ENCODE assay signal across 9 mouse cellular contexts in the genomic region with DNA sequence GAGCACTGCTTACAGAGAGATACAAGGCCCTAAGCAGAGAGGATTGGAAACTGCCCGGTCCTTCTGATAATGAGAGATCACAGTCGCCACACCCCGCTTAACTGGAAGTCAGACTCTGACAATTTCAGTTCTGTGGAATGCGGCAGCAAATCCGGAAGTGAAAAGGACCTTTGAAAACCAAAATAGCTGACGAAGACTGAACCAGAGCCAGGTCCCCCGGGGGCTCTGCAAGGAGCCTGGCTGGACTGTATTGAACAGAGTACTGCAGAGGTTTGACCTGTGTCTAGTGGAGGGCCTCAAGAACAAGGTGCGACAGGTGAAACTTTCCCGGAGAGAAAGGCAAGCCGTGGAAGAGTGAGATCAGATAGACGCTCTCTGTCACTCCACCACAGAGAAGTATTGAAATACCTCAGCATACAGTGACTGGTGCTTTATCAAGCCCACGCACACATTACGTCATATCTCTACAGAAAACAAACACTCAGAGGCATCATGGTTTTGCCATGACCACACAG. TPM values are rescaled to one million over a fixed set of nuclear protein-coding genes. Genes with fewer than 3 reads are reported as not detected.
DNase-seq lines count a peak whose midpoint lies in the region; ATAC-seq and TF ChIP-seq lines count a peak whose summit lies in the region.
"Had no signal": no experiment of that assay in that cellular context is flagged by ENCODE, and none has a peak within 500 bp of the region (broad histone marks: within the 10 kb centered on the region; RNA-seq: fewer than 3 reads in every experiment).

No protein-coding gene starts in this region.

- TF ChIP-seq CTCF in CH12.LX (conservative IDR thresholded peaks at IDR 0.05 in 1 of 2, IDR thresholded peaks at IDR 0.05 in 1 of 2; ENCODE audit: low read depth in 2 of 2, low read length in 2 of 2), result no peak
- TF ChIP-seq CTCF in bone marrow, adult 2 months (IDR thresholded peaks at IDR 0.05; ENCODE audit: control insufficient read depth, insufficient read depth, low read length), result no peak

- 20% methylated on average over 13 of the region's 13 CpGs for WGBS in bone marrow, adult 2 months
- 48% methylated on average over 13 of the region's 13 CpGs for WGBS in intestine, embryonic 16.5 days

- in situ Hi-C loops in CH12.LX (cut with MboI; ENCODE audit: low pct_ligation_motif_present, low pct_unique_long_range_greater_than_20kb, low sequenced_read_pairs), result no loop called here

- peak overlapping the region; percentile 46; the same call in 1 of the 2 replicates for H3K9ac ChIP-seq in CH12.LX (ENCODE audit: insufficient read depth, low read depth)
- H3K9ac ChIP-seq in intestine, embryonic 16.5 days (ENCODE audit: low read depth, low read length), result peak overlapping the region; percentile 50; the same call in 1 of the 2 replicates
- H3K9ac ChIP-seq: neural tube, embryonic 12.5 days had no signal

- H3K4me1 ChIP-seq in CH12.LX (ENCODE audit: control insufficient read depth in 1 of 2, insufficient read depth in 2 of 2), result peaks cover 26 to 94% of the 10 kb centered on the region in 2 experiments
- no peaks in the 10 kb centered on the region; the same call in 1 of the 2 replicates for H3K4me1 ChIP-seq in bone marrow, adult 2 months (ENCODE audit: control insufficient read depth, insufficient read depth, low read length)
- peaks cover 22% of the 10 kb centered on the region for H3K4me1 ChIP-seq in intestine, embryonic 16.5 days (ENCODE audit: control insufficient read depth, insufficient read depth, low read length)
- H3K4me1 ChIP-seq: neural tube, embryonic 12.5 days had no signal

- H3K36me3 ChIP-seq in CH12.LX (replicated peaks in 1 of 2; ENCODE audit: control insufficient read depth in 1 of 2, insufficient read depth in 1 of 2, low read length in 1 of 2), result no peaks in the 10 kb centered on the region
- no peaks in the 10 kb centered on the region for H3K36me3 ChIP-seq in intestine, embryonic 16.5 days (ENCODE audit: control insufficient read depth, insufficient read depth, low read length)
- H3K36me3 ChIP-seq: neural tube, embryonic 12.5 days had no signal

- no peak overlapping the region for H3K4me3 ChIP-seq in CH12.LX (replicated peaks in 1 of 3; ENCODE audit: low read depth in 2 of 3, low read length in 2 of 3, poor library complexity in 1 of 3)
- no peak overlapping the region for H3K4me3 ChIP-seq in bone marrow, adult 2 months (replicated peaks; ENCODE audit: control insufficient read depth, low read depth, low read length)
- H3K4me3 ChIP-seq in intestine, embryonic 16.5 days (ENCODE audit: low read length), result no peak overlapping the region
- H3K4me3 ChIP-seq: neural tube, embryonic 12.5 days had no signal

- H3K4me2 ChIP-seq in CH12.LX (ENCODE audit: insufficient read depth, low read depth, poor library complexity, severe bottlenecking), result peak overlapping the region; percentile 76
- H3K4me2 ChIP-seq in intestine, embryonic 16.5 days (ENCODE audit: low read depth, low read length), result peak overlapping the region; percentile 41
- H3K4me2 ChIP-seq: neural tube, embryonic 12.5 days had no signal

- H3K27me3 ChIP-seq in CH12.LX (replicated peaks), result no peaks in the 10 kb centered on the region
- H3K27me3 ChIP-seq in intestine, embryonic 16.5 days (replicated peaks; ENCODE audit: control insufficient read depth, insufficient read depth, low read length), result no peaks in the 10 kb centered on the region
- H3K27me3 ChIP-seq: neural tube, embryonic 12.5 days had no signal

- DNase-seq in CH12.LX (ENCODE audit: extremely low read depth), result peak; percentile 78
- DNase-seq in lung, postnatal 36 days, result peak; percentile 54
- DNase-seq in right cerebral cortex, postnatal 14 days, result no peak
- no peak for DNase-seq in urinary bladder, postnatal 4 days (ENCODE audit: low spot score in 2 of 2)
- no peak for DNase-seq in cerebellum, adult 18-20 months

- H3K27ac ChIP-seq in CH12.LX (ENCODE audit: insufficient read depth, low read depth), result peak overlapping the region; percentile 12
- peak overlapping the region; percentile 51; the same call in 1 of the 2 replicates for H3K27ac ChIP-seq in bone marrow, adult 2 months (ENCODE audit: control insufficient read depth, insufficient read depth, low read depth, low read length, poor library complexity)
- H3K27ac ChIP-seq in intestine, embryonic 16.5 days (ENCODE audit: low read length), result peak overlapping the region; percentile 69
- H3K27ac ChIP-seq: hindbrain, postnatal 0 days; neural tube, embryonic 12.5 days had no signal

- ATAC-seq in intestine, embryonic 16.5 days, result peak; percentile 47
- ATAC-seq: hindbrain, postnatal 0 days had no signal

- H3K79me2 ChIP-seq in CH12.LX (replicated peaks; ENCODE audit: control insufficient read depth, extremely low read depth, insufficient read depth, poor library complexity, severe bottlenecking), result no peaks in the 10 kb centered on the region

- TF ChIP-seq EP300 in CH12.LX (IDR thresholded peaks at IDR 0.05; ENCODE audit: low read length), result peak; percentile 71

- dilution Hi-C loops in CH12.LX (cut with MboI; ENCODE audit: extremely low pct_ligation_motif_present, extremely low pct_unique_long_range_greater_than_20kb, low sequenced_read_pairs), result no loop called here

- TF ChIP-seq POLR2A in CH12.LX (IDR thresholded peaks at IDR 0.05; ENCODE audit: low read depth, low read length), result no peak
- TF ChIP-seq POLR2A in bone marrow, adult 2 months (IDR thresholded peaks at IDR 0.05; ENCODE audit: borderline replicate concordance, control insufficient read depth, low read depth, low read length), result no peak

- H3K9me3 ChIP-seq in CH12.LX (replicated peaks; ENCODE audit: low read length), result no peaks in the 10 kb centered on the region
- H3K9me3 ChIP-seq in intestine, embryonic 16.5 days (ENCODE audit: control insufficient read depth, low read length), result no peaks in the 10 kb centered on the region
- H3K9me3 ChIP-seq: neural tube, embryonic 12.5 days had no signal

- TF ChIP-seq RAD21 in CH12.LX (IDR thresholded peaks at IDR 0.05; ENCODE audit: low read depth, low read length), result no peak

TF ChIP-seq in CH12.LX, 34 proteins besides CTCF, POLR2A, EP300 and RAD21:
- TF ChIP-seq IRF4 (IDR thresholded peaks at IDR 0.05; ENCODE audit: low read depth, low read length) (peak; percentile 81), MXI1 (IDR thresholded peaks at IDR 0.05; ENCODE audit: low read depth, low read length) (0 out of 2 replicates have a peak, but pooled peaks have one; percentile 19), JUND (conservative IDR thresholded peaks at IDR 0.05; ENCODE audit: low read depth, low read length) (0 out of 2 replicates have a peak, but pooled peaks have one; percentile 50), BHLHE40 (IDR thresholded peaks at IDR 0.05; ENCODE audit: low read depth, low read length) (0 out of 2 replicates have a peak, but pooled peaks have one; percentile 50), USF2 (conservative IDR thresholded peaks at IDR 0.05; ENCODE audit: low read depth, low read length) (no peak), MEF2A (IDR thresholded peaks at IDR 0.05; ENCODE audit: borderline replicate concordance, low read depth, low read length) (peak; percentile 87), ELF1 (IDR thresholded peaks at IDR 0.05; ENCODE audit: low read depth, low read length) (peak; percentile 80), ETS1 (conservative IDR thresholded peaks at IDR 0.05; ENCODE audit: low read depth, low read length) (peak; percentile 45; the same call in 1 of the 2 replicates), SIN3A (IDR thresholded peaks at IDR 0.05; ENCODE audit: low read length) (no peak), MAFK (IDR thresholded peaks at IDR 0.05; ENCODE audit: insufficient replicate concordance, low read length) (peak; percentile 59; the same call in 1 of the 2 replicates)

RNA-seq across cellular contexts. Expression of gene Etv3, which starts 9.6 kb away (rescaled TPM):
- total RNA-seq in CH12.LX (2012; rRNA removed), result 12.6 and 13.1 TPM in 2 replicates
- 16.8 and 17.3 TPM in 2 replicates for total RNA-seq in CH12.LX (2014; rRNA removed)
- polyA plus RNA-seq in CH12.LX (2012; ENCODE audit: insufficient read length, low read depth), result 22.7 and 24.1 TPM in 2 replicates
- polyA plus RNA-seq in bone marrow, adult 2 months (2011; ENCODE audit: insufficient read depth, insufficient read length, low replicate concordance, missing spikeins), result 4.2 and 6.1 TPM in 2 replicates
- polyA plus RNA-seq in intestine, embryonic 16.5 days (2015; fragmentation: Nextera tagmentation; extraction: Ambion mirVana), result 12.5 and 12.7 TPM in 2 replicates

Comparison
In these comparisons a context has a peak if more than half of its experiments do, and no peak if none do; other contexts are left out.
1. DNase-seq: peak in CH12.LX (single experiment) and lung, postnatal 36 days (single experiment); none in right cerebral cortex, postnatal 14 days (single experiment), urinary bladder, postnatal 4 days (0 of 2) and cerebellum, adult 18-20 months (0 of 2).
2. H3K27ac ChIP-seq: peak in every context shown above with its lines; median percentile 69 in intestine, embryonic 16.5 days; 51 in bone marrow, adult 2 months; 12 in CH12.LX.